Mouse (Mus musculus): Measurements from ENCODE around the gene Adora1. TPM values are rescaled to one million over a fixed set of nuclear protein-coding genes. Genes with fewer than 3 reads are reported as not detected.

Gene Adora1
- polyA plus RNA-seq, 1 experiment from 2014 or later: 7.3 TPM

DNA sequence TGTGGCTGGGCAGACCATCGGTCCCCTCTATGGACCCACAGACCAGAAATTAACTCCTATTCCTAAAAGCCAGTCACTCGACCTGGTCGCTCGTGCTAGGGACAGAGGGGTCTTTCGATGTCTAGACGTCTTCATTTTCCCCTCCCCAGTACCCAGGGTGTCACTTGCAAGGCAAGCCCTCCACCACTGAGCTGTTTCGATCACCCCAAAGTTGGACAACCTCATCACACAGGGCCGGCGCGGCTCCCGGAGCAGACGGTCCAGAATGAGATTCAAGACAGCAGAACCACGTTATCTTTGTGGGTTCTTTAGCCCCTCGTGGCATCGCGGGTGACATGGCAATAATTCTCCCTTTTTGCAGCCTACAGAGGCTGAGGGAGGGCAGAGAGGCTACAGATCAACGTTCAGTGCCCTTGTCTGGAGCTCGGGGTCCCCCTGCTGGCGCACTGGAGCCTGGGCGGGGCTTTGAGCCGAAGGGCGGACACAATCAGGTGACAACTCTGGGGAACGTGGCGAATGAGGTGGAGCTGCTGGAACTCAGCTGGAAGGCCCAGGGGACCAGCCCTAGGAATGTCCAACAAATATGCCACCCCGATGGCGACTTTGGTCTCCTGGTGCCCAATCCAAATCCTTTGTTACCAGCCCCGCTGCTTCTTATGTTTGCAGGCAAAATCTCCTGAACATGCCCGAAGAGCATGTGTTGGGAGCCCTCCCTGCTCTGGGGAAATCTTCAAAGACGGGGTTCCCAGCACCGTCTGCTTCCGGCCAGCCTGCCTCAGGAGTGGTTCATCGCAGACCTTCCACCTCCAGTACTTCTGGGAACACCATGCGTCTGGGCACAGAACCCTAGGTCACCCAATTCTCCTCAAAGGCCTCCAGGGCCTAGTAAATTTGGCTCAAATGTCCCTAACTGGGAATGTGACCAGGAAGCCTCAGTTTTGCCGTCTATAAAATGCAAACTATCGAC, 9.0 kb upstream of the Adora1 start:
- peak; percentile 92 for DNase-seq
- H3K27ac ChIP-seq (replicated peaks; ENCODE audit: low read depth, low read length): no peak overlapping the region
- H3K4me2 ChIP-seq (ENCODE audit: low read length): peak overlapping the region; percentile 46

DNA sequence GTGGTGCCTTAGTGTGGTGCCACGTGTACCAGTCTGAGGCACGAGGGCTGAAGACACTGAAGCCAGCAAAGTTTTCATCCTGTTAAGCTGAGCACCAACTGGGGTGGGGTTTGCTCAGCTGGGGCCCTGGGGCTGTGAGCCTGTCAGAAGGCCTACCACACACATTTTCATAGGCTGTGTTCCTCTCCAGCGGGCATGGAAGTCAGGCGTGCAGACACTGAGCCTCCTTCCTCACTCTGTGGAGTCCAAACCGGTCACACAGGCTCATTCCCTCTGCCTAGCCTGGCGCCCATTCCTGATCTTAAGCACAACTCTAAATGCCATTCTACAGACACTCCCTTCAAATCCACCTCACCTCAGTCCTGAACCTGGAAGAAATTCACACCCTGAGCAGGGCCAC, 8.3 kb upstream of the Adora1 start:
- no peak for DNase-seq
- no peaks in the 10 kb centered on the region; the same call in none of the 2 replicates for H3K4me1 ChIP-seq (ENCODE audit: control insufficient read depth, insufficient read depth, low read length)
- H3K27ac ChIP-seq (replicated peaks; ENCODE audit: low read depth, low read length): no peak overlapping the region
- H3K4me2 ChIP-seq (ENCODE audit: low read length): no peak overlapping the region
- no peak overlapping the region for H3K4me3 ChIP-seq (replicated peaks; ENCODE audit: low read depth, low read length)
- WGBS: 66% methylated on average over 6 of the region's 6 CpGs
- no peaks in the 10 kb centered on the region for H3K9me3 ChIP-seq (ENCODE audit: control insufficient read depth, low read length)
- no peak for ATAC-seq (ENCODE audit: low FRiP score, low TSS enrichment)
- H3K36me3 ChIP-seq (ENCODE audit: control insufficient read depth, insufficient read depth, low read length): no peaks in the 10 kb centered on the region
- H3K27me3 ChIP-seq (ENCODE audit: control insufficient read depth, insufficient read depth, low read length): no peaks in the 10 kb centered on the region
- no peak overlapping the region for H3K9ac ChIP-seq (replicated peaks; ENCODE audit: low read length)

More for the DNA sequence above, 9.0 kb upstream of the Adora1 start:
- 23% methylated on average over 35 of the region's 35 CpGs for WGBS
- no peaks in the 10 kb centered on the region for H3K9me3 ChIP-seq (ENCODE audit: control insufficient read depth, low read length)
- no peaks in the 10 kb centered on the region; the same call in none of the 2 replicates for H3K4me1 ChIP-seq (ENCODE audit: control insufficient read depth, insufficient read depth, low read length)
- peak overlapping the region; percentile 36; the same call in 1 of the 2 replicates for H3K9ac ChIP-seq (replicated peaks; ENCODE audit: low read length)
- H3K27me3 ChIP-seq (ENCODE audit: control insufficient read depth, insufficient read depth, low read length): no peaks in the 10 kb centered on the region
- no peaks in the 10 kb centered on the region for H3K36me3 ChIP-seq (ENCODE audit: control insufficient read depth, insufficient read depth, low read length)
- ATAC-seq (ENCODE audit: low FRiP score, low TSS enrichment): peak; percentile 66; the same call in 1 of the 2 replicates
- H3K4me3 ChIP-seq (replicated peaks; ENCODE audit: low read depth, low read length): no peak overlapping the region

DNA sequence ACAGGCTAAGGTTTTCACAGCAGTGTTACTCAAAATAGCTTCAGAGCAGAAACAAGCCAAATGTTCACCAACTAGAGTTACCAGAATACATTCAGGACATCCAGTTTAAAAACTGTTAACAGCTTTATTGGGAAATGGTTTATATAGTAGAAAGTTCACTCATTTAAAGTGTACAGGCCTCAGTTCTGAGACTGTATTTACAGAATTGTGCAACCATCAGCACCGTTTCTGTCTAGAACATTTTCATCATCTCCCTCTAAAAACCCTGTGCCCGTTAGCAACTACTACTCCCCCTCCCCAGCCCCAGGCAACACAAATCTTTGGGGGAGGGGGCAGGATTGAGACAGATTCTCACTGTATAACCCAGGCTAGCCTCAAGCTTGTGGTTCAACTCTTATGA, 7.1 kb upstream of the Adora1 start:
- WGBS: 90% methylated on average over 2 of the region's 2 CpGs
- no peaks in the 10 kb centered on the region; the same call in none of the 2 replicates for H3K4me1 ChIP-seq (ENCODE audit: control insufficient read depth, insufficient read depth, low read length)
- no peaks in the 10 kb centered on the region for H3K27me3 ChIP-seq (ENCODE audit: control insufficient read depth, insufficient read depth, low read length)
- H3K4me2 ChIP-seq (ENCODE audit: low read length): no peak overlapping the region
- no peak overlapping the region for H3K4me3 ChIP-seq (replicated peaks; ENCODE audit: low read depth, low read length)
- no peak for DNase-seq
- no peak for ATAC-seq (ENCODE audit: low FRiP score, low TSS enrichment)
- no peaks in the 10 kb centered on the region for H3K36me3 ChIP-seq (ENCODE audit: control insufficient read depth, insufficient read depth, low read length)
- H3K9ac ChIP-seq (replicated peaks; ENCODE audit: low read length): no peak overlapping the region
- H3K27ac ChIP-seq (replicated peaks; ENCODE audit: low read depth, low read length): no peak overlapping the region
- no peaks in the 10 kb centered on the region for H3K9me3 ChIP-seq (ENCODE audit: control insufficient read depth, low read length)

DNA sequence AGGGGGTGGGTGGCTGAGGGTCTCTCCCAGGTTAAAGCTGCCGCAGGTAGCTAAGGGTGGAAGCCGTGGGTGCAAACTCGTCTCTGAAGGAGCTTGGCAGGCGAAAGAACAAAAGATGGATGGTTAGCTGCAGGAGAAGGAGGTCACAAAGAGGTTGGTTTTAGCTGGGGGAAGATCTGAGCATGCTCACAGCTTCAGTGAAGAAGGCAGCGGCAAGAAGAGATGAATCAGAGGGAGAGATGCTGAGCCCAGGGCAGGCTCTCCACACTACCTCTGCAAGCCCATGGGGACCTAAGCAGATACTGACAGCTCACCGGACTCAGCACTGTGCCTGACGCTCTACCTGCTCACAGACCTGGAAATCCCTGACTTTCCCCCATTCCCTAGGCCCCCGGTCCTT, 6.1 kb upstream of the Adora1 start:
- Histone ChIP-seq H3K4me3 (replicated peaks; ENCODE audit: low read depth, low read length) (no peak overlapping the region), H3K4me2 (ENCODE audit: low read length) (no peak overlapping the region), H3K27me3 (ENCODE audit: control insufficient read depth, insufficient read depth, low read length) (no peaks in the 10 kb centered on the region), H3K9ac (replicated peaks; ENCODE audit: low read length) (no peak overlapping the region), H3K4me1 (ENCODE audit: control insufficient read depth, insufficient read depth, low read length) (no peaks in the 10 kb centered on the region; the same call in none of the 2 replicates), H3K36me3 (ENCODE audit: control insufficient read depth, insufficient read depth, low read length) (no peaks in the 10 kb centered on the region), H3K27ac (replicated peaks; ENCODE audit: low read depth, low read length) (no peak overlapping the region), H3K9me3 (ENCODE audit: control insufficient read depth, low read length) (no peaks in the 10 kb centered on the region)
- no peak for DNase-seq
- ATAC-seq (ENCODE audit: low FRiP score, low TSS enrichment): no peak
- 77% methylated on average over 8 of the region's 8 CpGs for WGBS

GRCm38 (mm10) chr1:134240701-134241100, 5.5 kb upstream of the Adora1 start:
- no peaks in the 10 kb centered on the region for H3K36me3 ChIP-seq (ENCODE audit: control insufficient read depth, insufficient read depth, low read length)
- no peak for ATAC-seq (ENCODE audit: low FRiP score, low TSS enrichment)
- H3K4me2 ChIP-seq (ENCODE audit: low read length): no peak overlapping the region
- no peaks in the 10 kb centered on the region for H3K9me3 ChIP-seq (ENCODE audit: control insufficient read depth, low read length)
- DNase-seq: no peak
- H3K4me1 ChIP-seq (ENCODE audit: control insufficient read depth, insufficient read depth, low read length): no peaks in the 10 kb centered on the region; the same call in none of the 2 replicates
- no peak overlapping the region for H3K4me3 ChIP-seq (replicated peaks; ENCODE audit: low read depth, low read length)
- 91% methylated on average over 9 of the region's 9 CpGs for WGBS
- no peak overlapping the region for H3K27ac ChIP-seq (replicated peaks; ENCODE audit: low read depth, low read length)
- no peaks in the 10 kb centered on the region; the same call in 1 of the 2 replicates for H3K27me3 ChIP-seq (ENCODE audit: control insufficient read depth, insufficient read depth, low read length)
- H3K9ac ChIP-seq (replicated peaks; ENCODE audit: low read length): no peak overlapping the region

DNA sequence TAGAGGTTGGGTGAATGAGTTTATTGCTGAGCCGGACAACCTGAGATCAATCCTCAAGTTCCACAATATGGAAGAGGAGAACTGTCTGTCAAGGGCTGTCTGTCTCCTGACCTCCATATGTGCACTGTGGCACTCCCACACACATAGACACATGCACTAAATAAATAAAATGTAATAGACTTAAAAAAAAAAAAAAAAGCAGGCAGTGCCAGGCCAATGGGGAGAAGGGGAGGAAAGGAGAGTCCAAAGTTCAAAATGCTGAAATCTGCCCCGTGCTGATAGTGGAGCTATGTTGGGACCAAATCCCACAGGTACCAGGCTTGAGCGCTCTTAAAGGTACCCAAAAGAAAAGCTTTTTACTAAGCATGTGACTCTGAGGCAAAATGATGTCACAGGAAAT, 2.2 kb upstream of the Adora1 start:
- ATAC-seq (ENCODE audit: low FRiP score, low TSS enrichment): no peak
- peaks cover 21% of the 10 kb centered on the region for H3K27me3 ChIP-seq (ENCODE audit: control insufficient read depth, insufficient read depth, low read length)
- DNase-seq: no peak
- no peak overlapping the region for H3K4me2 ChIP-seq (ENCODE audit: low read length)
- H3K36me3 ChIP-seq (ENCODE audit: control insufficient read depth, insufficient read depth, low read length): no peaks in the 10 kb centered on the region
- 93% methylated on average over 3 of the region's 3 CpGs for WGBS
- peaks cover 6% of the 10 kb centered on the region; the same call in 1 of the 2 replicates for H3K4me1 ChIP-seq (ENCODE audit: control insufficient read depth, insufficient read depth, low read length)
- H3K9me3 ChIP-seq (ENCODE audit: control insufficient read depth, low read length): no peaks in the 10 kb centered on the region
- H3K9ac ChIP-seq (replicated peaks; ENCODE audit: low read length): no peak overlapping the region
- H3K27ac ChIP-seq (replicated peaks; ENCODE audit: low read depth, low read length): no peak overlapping the region
- no peak overlapping the region for H3K4me3 ChIP-seq (replicated peaks; ENCODE audit: low read depth, low read length)

DNA sequence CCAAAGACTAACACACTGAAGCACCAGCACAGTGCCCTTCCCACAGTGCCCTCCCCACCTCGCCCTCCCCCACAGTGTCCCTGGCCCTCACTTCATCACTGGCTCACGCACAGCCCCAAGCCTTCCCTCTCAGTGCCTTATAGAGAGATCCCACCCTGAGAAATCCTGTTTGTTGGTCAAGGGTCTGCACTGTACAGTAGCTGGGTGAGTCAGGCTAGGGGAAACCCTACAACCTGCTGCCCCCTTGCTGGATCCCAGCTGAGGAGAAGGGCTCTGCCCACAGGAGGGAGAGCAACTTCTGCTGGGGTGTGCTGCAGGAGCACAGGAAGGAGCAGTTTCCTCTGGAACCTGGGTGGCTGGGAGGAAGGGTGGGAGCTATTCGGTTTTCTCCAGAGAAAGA, 911 bp upstream of the Adora1 start:
- WGBS: 22% methylated on average over 3 of the region's 3 CpGs
- no peak for ATAC-seq (ENCODE audit: low FRiP score, low TSS enrichment)
- H3K27ac ChIP-seq (replicated peaks; ENCODE audit: low read depth, low read length): no peak overlapping the region

DNA sequence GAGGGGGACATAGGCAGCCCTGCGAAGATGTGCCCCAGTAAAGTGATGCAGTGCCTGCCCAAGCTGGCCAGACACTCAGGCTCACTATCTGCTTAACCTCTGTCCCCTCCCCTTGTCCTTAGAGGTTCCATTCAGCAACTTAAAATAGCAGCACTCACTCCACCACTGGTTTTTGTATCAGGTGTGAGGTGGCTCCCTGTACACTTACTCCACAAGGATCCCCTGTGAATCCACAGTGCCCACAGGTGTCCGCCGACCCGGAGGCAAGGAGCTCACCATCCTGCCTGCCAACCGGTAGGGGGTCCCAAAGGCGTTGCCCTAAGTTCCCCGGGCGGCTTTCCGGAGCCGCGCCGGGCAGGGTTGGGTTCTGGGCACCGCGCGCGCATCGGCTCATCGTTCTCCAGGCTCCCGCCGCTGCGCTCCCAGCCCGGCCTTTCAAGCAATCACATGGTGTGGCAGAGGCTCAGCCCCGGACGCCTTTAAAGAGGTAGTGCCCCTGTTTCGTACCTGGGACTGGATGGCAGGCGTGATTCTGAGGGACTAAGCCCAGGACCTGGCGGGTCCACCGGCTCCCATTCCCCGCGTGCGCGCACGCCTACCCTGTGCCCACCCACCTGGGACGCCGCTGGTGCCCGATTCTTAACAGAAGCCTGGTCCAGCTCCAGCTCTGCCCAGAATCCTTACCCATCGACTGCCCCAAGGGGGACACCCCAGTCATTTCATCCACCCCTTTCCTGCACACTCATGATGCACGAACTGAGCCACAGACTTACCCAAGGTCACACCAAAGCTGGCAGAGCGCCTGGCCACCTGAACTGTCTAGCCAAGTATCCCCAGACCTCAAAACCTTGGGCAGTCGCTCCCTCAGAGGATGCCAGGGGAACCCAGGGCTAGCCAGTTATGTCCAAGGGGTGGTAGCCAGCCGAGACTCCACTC, 508 bp downstream of the Adora1 start:
- H3K4me2 ChIP-seq (ENCODE audit: low read length): peak overlapping the region; percentile 79
- no peak overlapping the region for H3K27ac ChIP-seq (replicated peaks; ENCODE audit: low read depth, low read length)
- no peaks in the 10 kb centered on the region for H3K9me3 ChIP-seq (ENCODE audit: control insufficient read depth, low read length)
- peak; percentile 35 for ATAC-seq (ENCODE audit: low FRiP score, low TSS enrichment)
- H3K4me1 ChIP-seq (ENCODE audit: control insufficient read depth, insufficient read depth, low read length): peaks cover 8% of the 10 kb centered on the region; the same call in 1 of the 2 replicates
- 1% methylated on average over 41 of the region's 41 CpGs for WGBS
- peaks cover 21% of the 10 kb centered on the region for H3K27me3 ChIP-seq (ENCODE audit: control insufficient read depth, insufficient read depth, low read length)
- peak overlapping the region; percentile 44 for H3K4me3 ChIP-seq (replicated peaks; ENCODE audit: low read depth, low read length)
- no peaks in the 10 kb centered on the region for H3K36me3 ChIP-seq (ENCODE audit: control insufficient read depth, insufficient read depth, low read length)
- peak; percentile 75 for DNase-seq
- H3K9ac ChIP-seq (replicated peaks; ENCODE audit: low read length): peak overlapping the region; percentile 62

More for the DNA sequence above, 911 bp upstream of the Adora1 start:
- H3K27me3 ChIP-seq (ENCODE audit: control insufficient read depth, insufficient read depth, low read length): peaks cover 21% of the 10 kb centered on the region
- H3K4me2 ChIP-seq (ENCODE audit: low read length): peak overlapping the region; percentile 79
- H3K9ac ChIP-seq (replicated peaks; ENCODE audit: low read length): no peak overlapping the region
- no peaks in the 10 kb centered on the region for H3K9me3 ChIP-seq (ENCODE audit: control insufficient read depth, low read length)
- no peak overlapping the region for H3K4me3 ChIP-seq (replicated peaks; ENCODE audit: low read depth, low read length)
- H3K36me3 ChIP-seq (ENCODE audit: control insufficient read depth, insufficient read depth, low read length): no peaks in the 10 kb centered on the region
- DNase-seq: no peak
- H3K4me1 ChIP-seq (ENCODE audit: control insufficient read depth, insufficient read depth, low read length): peaks cover 8% of the 10 kb centered on the region; the same call in 1 of the 2 replicates
